Mouse (Mus musculus) olfactory bulb, adult 2 months (tissue): ENCODE measurements around the gene Timm23.

ENCODE experiments used
- CTCF ChIP-seq: fragments of 200-500 bp; IDR thresholded peaks from 2 replicates; pipeline ENCODE4 v1.5.1; 2012; ENCODE audit warnings: low read depth, mild to moderate bottlenecking, low read length, moderate library complexity; ENCODE audit not compliant: insufficient read depth
- POLR2A ChIP-seq: fragments of 200-500 bp; IDR thresholded peaks from 2 replicates; pipeline ENCODE4 v1.6.1; 2012; ENCODE audit warnings: mild to moderate bottlenecking, low read depth, low read length, moderate library complexity; ENCODE audit not compliant: insufficient read depth

GRCm38 (mm10) chr14:32162231-32162630 lies 39.5 kb downstream of the Timm23 start:
- TF ChIP-seq CTCF (no peak), POLR2A (no peak)
